Mouse (Mus musculus) forebrain, postnatal 0 days (tissue): ENCODE data around the gene Asic2. TPM values are rescaled to one million over a fixed set of nuclear protein-coding genes. Genes with fewer than 3 reads are reported as not detected.

Source experiments
- ATAC-seq: fragments of 200-750 bp; cut with Nextera tagmentation; 2 replicates; pipeline ENCODE4 v1.8.0; 2017; ENCODE audit warnings: mild to moderate bottlenecking, moderate library complexity
- DNase-seq: peaks from one replicate; pipeline ENCODE4 v3.0.0-alpha.2; 2015
- H3K27ac ChIP-seq: fragments of 300-500 bp; sonication (generic); 2 replicates; pipeline ENCODE4 v1.5.1; 2014; ENCODE audit warnings: low read depth, mild to moderate bottlenecking, antibody characterized with exemption, low read length, moderate library complexity, mixed read lengths
- H3K27me3 ChIP-seq: fragments of 300-500 bp; sonication (generic); 2 replicates; pipeline ENCODE4 v1.6.1; 2014; ENCODE audit warnings: mild to moderate bottlenecking, low read length, mixed read lengths; ENCODE audit not compliant: insufficient read depth
- H3K36me3 ChIP-seq: fragments of 300-500 bp; sonication (generic); 2 replicates; pipeline ENCODE4 v1.6.1; 2014; ENCODE audit warnings: mild to moderate bottlenecking, moderate library complexity; ENCODE audit not compliant: insufficient read depth
- H3K4me1 ChIP-seq: fragments of 300-500 bp; sonication (generic); 2 replicates; pipeline ENCODE4 v1.6.1; 2014; ENCODE audit warnings: antibody characterized with exemption; ENCODE audit not compliant: insufficient read depth
- H3K4me2 ChIP-seq: fragments of 300-500 bp; sonication (generic); 2 replicates; pipeline ENCODE4 v1.6.1; 2014; ENCODE audit warnings: low read depth, mild to moderate bottlenecking, moderate library complexity
- H3K4me3 ChIP-seq: fragments of 300-500 bp; sonication (generic); 2 replicates; pipeline ENCODE4 v1.5.1; 2014; ENCODE audit warnings: low read depth, low read length, mixed read lengths
- H3K9ac ChIP-seq: fragments of 300-500 bp; sonication (generic); 2 replicates; pipeline ENCODE4 v1.6.1; 2014; ENCODE audit warnings: mild to moderate bottlenecking
- H3K9me3 ChIP-seq: fragments of 300-500 bp; sonication (generic); 2 replicates; pipeline ENCODE4 v1.6.1; 2016; ENCODE audit warnings: low read length
- CTCF ChIP-seq: sonication (generic); IDR thresholded peaks from 2 replicates; pipeline ENCODE4 v1.5.1; 2016; ENCODE audit warnings: antibody characterized with exemption, control low read depth, low read depth
- WGBS: fragments of 180-500 bp; shearing (Covaris S2); extraction: QIAGEN DNeasy Blood & Tissue Kit; methylation state at CpG from one replicate; pipeline ENCODE4 v1.1.7; 2014; 5-methylcytosine and 5-hydroxymethylcytosine counted together
- polyA plus RNA-seq: library from polyadenylated mRNA; unstranded; fragments of >200 nt; fragmentation: Nextera tagmentation; extraction: Ambion mirVana; gene quantifications from 2 replicates; pipeline ENCODE4 v1.2.1, GENCODE M21; 2015
- total RNA-seq: library from RNA; depleted of rRNA; stranded (reverse); fragments of >200 nt; gene quantifications from 2 replicates; pipeline ENCODE4 v1.2.3, GENCODE M21; 2014

Gene Asic2
- total and polyA plus RNA-seq, 2 experiments from 2014 or later, result 15.5 to 37.2 TPM

GRCm38 (mm10) chr11:82006796-82007423 lies 38.7 kb upstream of the Asic2 start:
- WGBS, result 41% methylated on average over 12 of the region's 12 CpGs
- ATAC-seq (no peak), DNase-seq (no peak)
- no peak overlapping the region for H3K9ac ChIP-seq
- no peaks in the 10 kb centered on the region for H3K9me3 ChIP-seq
- no peak for TF ChIP-seq CTCF
- no peak overlapping the region for H3K4me3 ChIP-seq
- H3K27ac ChIP-seq, result no peak overlapping the region
- H3K27me3 ChIP-seq, result no peaks in the 10 kb centered on the region
- no peaks in the 10 kb centered on the region for H3K4me1 ChIP-seq
- no peaks in the 10 kb centered on the region for H3K36me3 ChIP-seq
- no peak overlapping the region for H3K4me2 ChIP-seq

- no peaks in the 10 kb centered on the region for H3K36me3 ChIP-seq
- DNase-seq (no peak), ATAC-seq (no peak)
- H3K27ac ChIP-seq, result no peak overlapping the region
- no peak overlapping the region for H3K4me2 ChIP-seq
- 76% methylated on average over 2 of the region's 2 CpGs for whole genome bisulfite sequencing
- TF ChIP-seq CTCF, result no peak
- no peaks in the 10 kb centered on the region for H3K4me1 ChIP-seq
- no peaks in the 10 kb centered on the region for H3K27me3 ChIP-seq
- H3K4me3 ChIP-seq, result no peak overlapping the region
- no peaks in the 10 kb centered on the region for H3K9me3 ChIP-seq
- H3K9ac ChIP-seq, result no peak overlapping the region
Measured at GRCm38 (mm10) chr11:82004810-82005209, 36.6 kb upstream of the Asic2 start.

GRCm38 (mm10) chr11:82000581-82000980 lies 32.3 kb upstream of the Asic2 start:
- TF ChIP-seq CTCF, result no peak
- Histone ChIP-seq H3K4me2 (no peak overlapping the region), H3K9me3 (no peaks in the 10 kb centered on the region), H3K36me3 (no peaks in the 10 kb centered on the region), H3K4me3 (no peak overlapping the region), H3K27me3 (no peaks in the 10 kb centered on the region), H3K4me1 (no peaks in the 10 kb centered on the region), H3K9ac (no peak overlapping the region), H3K27ac (no peak overlapping the region)
- no peak for ATAC-seq
- 54% methylated on average over 5 of the region's 5 CpGs for WGBS
- no peak for DNase-seq

GRCm38 (mm10) chr11:81999469-81999868 lies 31.2 kb upstream of the Asic2 start:
- DNase-seq (no peak), ATAC-seq (no peak)
- no peak for TF ChIP-seq CTCF
- Histone ChIP-seq H3K27me3 (no peaks in the 10 kb centered on the region), H3K36me3 (no peaks in the 10 kb centered on the region), H3K27ac (no peak overlapping the region), H3K9me3 (no peaks in the 10 kb centered on the region), H3K4me3 (no peak overlapping the region), H3K4me1 (no peaks in the 10 kb centered on the region), H3K9ac (no peak overlapping the region), H3K4me2 (no peak overlapping the region)
- WGBS, result 83% methylated on average over 4 of the region's 4 CpGs

- 90% methylated on average over 3 of the region's 3 CpGs for WGBS
Measured at GRCm38 (mm10) chr11:81998646-81999045, 30.4 kb upstream of the Asic2 start.

GRCm38 (mm10) chr11:81997085-81997484 lies 28.8 kb upstream of the Asic2 start:
- Histone ChIP-seq H3K27ac (no peak overlapping the region), H3K9me3 (no peaks in the 10 kb centered on the region), H3K4me3 (no peak overlapping the region), H3K27me3 (no peaks in the 10 kb centered on the region), H3K9ac (no peak overlapping the region), H3K4me2 (no peak overlapping the region), H3K4me1 (no peaks in the 10 kb centered on the region), H3K36me3 (no peaks in the 10 kb centered on the region)
- ATAC-seq (no peak), DNase-seq (no peak)
- no peak for TF ChIP-seq CTCF
- WGBS, result 89% methylated on average over 5 of the region's 5 CpGs

More at GRCm38 (mm10) chr11:81998646-81999045, 30.4 kb upstream of the Asic2 start:
- DNase-seq, result no peak
- TF ChIP-seq CTCF, result no peak
- Histone ChIP-seq H3K4me3 (no peak overlapping the region), H3K9me3 (no peaks in the 10 kb centered on the region), H3K9ac (no peak overlapping the region), H3K36me3 (no peaks in the 10 kb centered on the region), H3K4me1 (no peaks in the 10 kb centered on the region), H3K4me2 (no peak overlapping the region), H3K27ac (no peak overlapping the region), H3K27me3 (no peaks in the 10 kb centered on the region)
- ATAC-seq, result no peak

- Histone ChIP-seq H3K4me1 (no peaks in the 10 kb centered on the region), H3K9me3 (no peaks in the 10 kb centered on the region), H3K27me3 (no peaks in the 10 kb centered on the region), H3K27ac (no peak overlapping the region), H3K4me3 (no peak overlapping the region), H3K4me2 (no peak overlapping the region), H3K36me3 (no peaks in the 10 kb centered on the region), H3K9ac (no peak overlapping the region)
- 62% methylated on average over 10 of the region's 10 CpGs for WGBS
- TF ChIP-seq CTCF, result peak; percentile 100
- DNase-seq, result peak; percentile 93
- ATAC-seq, result peak; percentile 59; the same call in 1 of the 2 replicates
Measured at GRCm38 (mm10) chr11:81996172-81996841, 28.1 kb upstream of the Asic2 start.
